Mouse (Mus musculus) bone marrow macrophage, adult 2 months (primary cell): Measurements from ENCODE around the gene Tmem102.

Experiments used
- CTCF ChIP-seq: IDR thresholded peaks from 2 replicates; pipeline ENCODE4 v1.5.1; 2012; ENCODE audit warnings: low read depth, mild to moderate bottlenecking, low read length, moderate library complexity
- POLR2A ChIP-seq: IDR thresholded peaks from 2 replicates; pipeline ENCODE4 v1.6.1; 2012; ENCODE audit warnings: mild to moderate bottlenecking, low read depth, low read length, borderline replicate concordance

DNA sequence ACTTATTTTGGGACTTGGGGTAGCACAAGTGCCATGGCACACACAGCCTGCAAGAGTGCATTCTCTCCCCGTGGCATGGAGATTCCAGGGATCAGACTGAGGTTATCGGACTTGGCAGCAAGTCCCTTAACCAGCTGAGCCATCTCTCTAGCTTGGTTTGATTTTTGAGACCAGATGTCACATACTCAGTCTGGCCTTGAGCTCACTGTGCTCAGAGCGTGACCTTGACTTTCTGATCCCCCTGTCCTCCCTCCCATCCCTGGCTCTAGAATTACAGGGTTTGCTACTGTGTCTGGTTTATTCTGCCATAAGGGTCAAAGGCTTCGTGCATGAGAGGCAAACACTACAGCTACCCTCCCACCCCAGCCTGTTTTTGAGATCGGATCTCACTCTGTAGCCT is 16.0 kb downstream of the Tmem102 start:
- TF ChIP-seq CTCF (no peak), POLR2A (no peak)
